Mouse (Mus musculus) thymus, postnatal 0 days (tissue): Measurements from ENCODE around the gene Rag1. TPM values are rescaled to one million over a fixed set of nuclear protein-coding genes. Genes with fewer than 3 reads are reported as not detected.

Experiments
- DNase-seq: peaks from one replicate; pipeline ENCODE4 v3.0.0-alpha.2; 2015; ENCODE audit warnings: low spot score
- polyA plus RNA-seq: library from polyadenylated mRNA; unstranded; fragments of >200 nt; fragmentation: Nextera tagmentation; extraction: Ambion mirVana; gene quantifications from 2 replicates; pipeline ENCODE4 v1.2.1, GENCODE M21; 2015

Rag1 gene
- polyA plus RNA-seq, 1 experiment from 2014 or later = 319 TPM

GRCm38 (mm10) chr2:101592023-101592841, 57.1 kb downstream of the Rag1 start:
- DNase-seq = no peak

GRCm38 (mm10) chr2:101591356-101591755, 57.9 kb downstream of the Rag1 start:
- no peak for DNase-seq

Other genes starting within 250 kb of the Rag1 start
- 116 and 143 TPM in 2 replicates for gene Rag2, start 24.8 kb downstream of the Rag1 start, polyA plus RNA-seq
- gene B230118H07Rik, start within 50 bp of the Rag1 start, polyA plus RNA-seq = 109 and 145 TPM in 2 replicates
- 13.5 and 15.0 TPM in 2 replicates for gene Traf6, start 28.9 kb upstream of the Rag1 start, polyA plus RNA-seq
- gene Prr5l, start 233.5 kb upstream of the Rag1 start, polyA plus RNA-seq = 4.5 and 5.1 TPM in 2 replicates
- 53.0 and 59.3 TPM in 2 replicates for gene Commd9, start 236.7 kb upstream of the Rag1 start, polyA plus RNA-seq